Mouse (Mus musculus): Measurements from ENCODE around the gene Ino80b. TPM values are rescaled to one million over a fixed set of nuclear protein-coding genes. Genes with fewer than 3 reads are reported as not detected.
A peak's percentile ranks its signal among the peaks of the same experiment; 100 is the strongest.

Ino80b gene
- polyA plus RNA-seq, 1 experiment from 2014 or later, result 19.4 TPM

- no peak for ATAC-seq (ENCODE audit: low FRiP score)
- no peak for DNase-seq (ENCODE audit: low spot score, missing footprints)
- no peaks in the 10 kb centered on the region for H3K9me3 ChIP-seq (ENCODE audit: control insufficient read depth, low read length)
- no peaks in the 10 kb centered on the region; the same call in 1 of the 2 replicates for H3K36me3 ChIP-seq (ENCODE audit: control insufficient read depth, insufficient read depth, low read length)
- H3K27me3 ChIP-seq (ENCODE audit: control insufficient read depth, insufficient read depth, low read length), result no peaks in the 10 kb centered on the region
- H3K27ac ChIP-seq (ENCODE audit: low read depth, low read length), result no peak overlapping the region
- peaks cover 36% of the 10 kb centered on the region for H3K4me1 ChIP-seq (ENCODE audit: control insufficient read depth, insufficient read depth, low read length)
- WGBS, result 86% methylated on average over 5 of the region's 5 CpGs
- no peak overlapping the region for H3K9ac ChIP-seq (ENCODE audit: low read length)
- peak overlapping the region; percentile 79; the same call in 1 of the 2 replicates for H3K4me3 ChIP-seq (ENCODE audit: low read depth, low read length)
- peak overlapping the region; percentile 98 for H3K4me2 ChIP-seq
Measured at GRCm38 (mm10) chr6:83122961-83123360, 2.3 kb downstream of the Ino80b start.

GRCm38 (mm10) chr6:83121863-83122710 is 3.1 kb downstream of the Ino80b start:
- Histone ChIP-seq H3K36me3 (ENCODE audit: control insufficient read depth, insufficient read depth, low read length) (no peaks in the 10 kb centered on the region; the same call in 1 of the 2 replicates), H3K4me1 (ENCODE audit: control insufficient read depth, insufficient read depth, low read length) (peaks cover 36% of the 10 kb centered on the region), H3K4me3 (ENCODE audit: low read depth, low read length) (peak overlapping the region; percentile 79), H3K9me3 (ENCODE audit: control insufficient read depth, low read length) (no peaks in the 10 kb centered on the region), H3K4me2 (peak overlapping the region; percentile 98), H3K9ac (ENCODE audit: low read length) (peak overlapping the region; percentile 98), H3K27ac (ENCODE audit: low read depth, low read length) (peak overlapping the region; percentile 97), H3K27me3 (ENCODE audit: control insufficient read depth, insufficient read depth, low read length) (no peaks in the 10 kb centered on the region)
- ATAC-seq (ENCODE audit: low FRiP score) (no peak), DNase-seq (ENCODE audit: low spot score, missing footprints) (no peak)
- 3% methylated on average over 46 of the region's 52 CpGs for WGBS

- Histone ChIP-seq H3K9ac (ENCODE audit: low read length) (peak within 1 kb of the TSS; percentile 98), H3K4me1 (ENCODE audit: control insufficient read depth, insufficient read depth, low read length) (peaks cover 39% of the 10 kb centered on the region), H3K4me3 (ENCODE audit: low read depth, low read length) (peak within 1 kb of the TSS; percentile 79), H3K36me3 (ENCODE audit: control insufficient read depth, insufficient read depth, low read length) (no peaks in the 10 kb centered on the region; the same call in 1 of the 2 replicates), H3K4me2 (peak within 1 kb of the TSS; percentile 98), H3K27ac (ENCODE audit: low read depth, low read length) (peak within 1 kb of the TSS; percentile 97), H3K27me3 (ENCODE audit: control insufficient read depth, insufficient read depth, low read length) (no peaks in the 10 kb centered on the region), H3K9me3 (ENCODE audit: control insufficient read depth, low read length) (no peaks in the 10 kb centered on the region)
- under 1% methylated on average over 38 of the region's 38 CpGs for WGBS
- peak; percentile 97 for DNase-seq (ENCODE audit: low spot score, missing footprints)
- peak; percentile 94 for ATAC-seq (ENCODE audit: low FRiP score)
Measured at GRCm38 (mm10) chr6:83120930-83121862, 4.0 kb downstream of the Ino80b start, which contains the start of gene Wbp1. Gene Wbp1 (minus strand): TSS chr6:83121559.

- H3K4me2 ChIP-seq, result peak overlapping the region; percentile 98
- no peaks in the 10 kb centered on the region for H3K9me3 ChIP-seq (ENCODE audit: control insufficient read depth, low read length)
- peaks cover 40% of the 10 kb centered on the region for H3K4me1 ChIP-seq (ENCODE audit: control insufficient read depth, insufficient read depth, low read length)
- DNase-seq (ENCODE audit: low spot score, missing footprints) (no peak), ATAC-seq (ENCODE audit: low FRiP score) (no peak)
- no peaks in the 10 kb centered on the region for H3K27me3 ChIP-seq (ENCODE audit: control insufficient read depth, insufficient read depth, low read length)
- WGBS, result 70% methylated on average over 7 of the region's 7 CpGs
- peak overlapping the region; percentile 96 for H3K9ac ChIP-seq (ENCODE audit: low read length)
- peak overlapping the region; percentile 79; the same call in 1 of the 2 replicates for H3K4me3 ChIP-seq (ENCODE audit: low read depth, low read length)
- H3K36me3 ChIP-seq (ENCODE audit: control insufficient read depth, insufficient read depth, low read length), result no peaks in the 10 kb centered on the region; the same call in 1 of the 2 replicates
- H3K27ac ChIP-seq (ENCODE audit: low read depth, low read length), result no peak overlapping the region; the same call in 1 of the 2 replicates
Measured at GRCm38 (mm10) chr6:83119734-83120051, 5.5 kb downstream of the Ino80b start.

- H3K4me3 ChIP-seq (ENCODE audit: low read depth, low read length), result no peak overlapping the region
- no peak overlapping the region; the same call in 1 of the 2 replicates for H3K27ac ChIP-seq (ENCODE audit: low read depth, low read length)
- no peaks in the 10 kb centered on the region for H3K9me3 ChIP-seq (ENCODE audit: control insufficient read depth, low read length)
- no peaks in the 10 kb centered on the region for H3K27me3 ChIP-seq (ENCODE audit: control insufficient read depth, insufficient read depth, low read length)
- DNase-seq (ENCODE audit: low spot score, missing footprints), result no peak
- 85% methylated on average over 14 of the region's 14 CpGs for WGBS
- H3K4me2 ChIP-seq, result no peak overlapping the region
- peaks cover 39% of the 10 kb centered on the region for H3K4me1 ChIP-seq (ENCODE audit: control insufficient read depth, insufficient read depth, low read length)
- no peak for ATAC-seq (ENCODE audit: low FRiP score)
- no peaks in the 10 kb centered on the region; the same call in 1 of the 2 replicates for H3K36me3 ChIP-seq (ENCODE audit: control insufficient read depth, insufficient read depth, low read length)
- no peak overlapping the region for H3K9ac ChIP-seq (ENCODE audit: low read length)
Measured at GRCm38 (mm10) chr6:83118825-83119733, 6.2 kb downstream of the Ino80b start.

GRCm38 (mm10) chr6:83118369-83118768 is 6.9 kb downstream of the Ino80b start:
- 88% methylated on average over 11 of the region's 11 CpGs for WGBS
- H3K36me3 ChIP-seq (ENCODE audit: control insufficient read depth, insufficient read depth, low read length), result no peaks in the 10 kb centered on the region; the same call in 1 of the 2 replicates
- no peak overlapping the region for H3K4me2 ChIP-seq
- H3K9me3 ChIP-seq (ENCODE audit: control insufficient read depth, low read length), result no peaks in the 10 kb centered on the region
- no peak for DNase-seq (ENCODE audit: low spot score, missing footprints)
- ATAC-seq (ENCODE audit: low FRiP score), result no peak
- H3K4me3 ChIP-seq (ENCODE audit: low read depth, low read length), result no peak overlapping the region
- no peak overlapping the region for H3K9ac ChIP-seq (ENCODE audit: low read length)
- no peaks in the 10 kb centered on the region for H3K27me3 ChIP-seq (ENCODE audit: control insufficient read depth, insufficient read depth, low read length)
- peaks cover 35% of the 10 kb centered on the region for H3K4me1 ChIP-seq (ENCODE audit: control insufficient read depth, insufficient read depth, low read length)
- H3K27ac ChIP-seq (ENCODE audit: low read depth, low read length), result no peak overlapping the region

GRCm38 (mm10) chr6:83117616-83118015 is 7.6 kb downstream of the Ino80b start:
- Histone ChIP-seq H3K36me3 (ENCODE audit: control insufficient read depth, insufficient read depth, low read length) (no peaks in the 10 kb centered on the region; the same call in 1 of the 2 replicates), H3K27me3 (ENCODE audit: control insufficient read depth, insufficient read depth, low read length) (no peaks in the 10 kb centered on the region), H3K4me2 (no peak overlapping the region), H3K9me3 (ENCODE audit: control insufficient read depth, low read length) (no peaks in the 10 kb centered on the region), H3K27ac (ENCODE audit: low read depth, low read length) (no peak overlapping the region), H3K4me1 (ENCODE audit: control insufficient read depth, insufficient read depth, low read length) (peaks cover 30% of the 10 kb centered on the region), H3K4me3 (ENCODE audit: low read depth, low read length) (no peak overlapping the region), H3K9ac (ENCODE audit: low read length) (no peak overlapping the region)
- WGBS, result 93% methylated on average over 13 of the region's 13 CpGs
- no peak for ATAC-seq (ENCODE audit: low FRiP score)
- DNase-seq (ENCODE audit: low spot score, missing footprints), result no peak

GRCm38 (mm10) chr6:83117165-83117438 is 8.1 kb downstream of the Ino80b start:
- Histone ChIP-seq H3K4me1 (ENCODE audit: control insufficient read depth, insufficient read depth, low read length) (peaks cover 24% of the 10 kb centered on the region), H3K27ac (ENCODE audit: low read depth, low read length) (no peak overlapping the region)
- WGBS, result 92% methylated on average over 4 of the region's 4 CpGs

More at GRCm38 (mm10) chr6:83117165-83117438, 8.1 kb downstream of the Ino80b start:
- DNase-seq (ENCODE audit: low spot score, missing footprints) (no peak), ATAC-seq (ENCODE audit: low FRiP score) (no peak)
- no peak overlapping the region for H3K9ac ChIP-seq (ENCODE audit: low read length)
- no peaks in the 10 kb centered on the region; the same call in 1 of the 2 replicates for H3K36me3 ChIP-seq (ENCODE audit: control insufficient read depth, insufficient read depth, low read length)
- H3K27me3 ChIP-seq (ENCODE audit: control insufficient read depth, insufficient read depth, low read length), result no peaks in the 10 kb centered on the region
- H3K4me2 ChIP-seq, result no peak overlapping the region
- H3K9me3 ChIP-seq (ENCODE audit: control insufficient read depth, low read length), result no peaks in the 10 kb centered on the region
- H3K4me3 ChIP-seq (ENCODE audit: low read depth, low read length), result no peak overlapping the region

Measured in midbrain, embryonic 11.5 days (tissue).